Mouse (Mus musculus) intestine, embryonic 14.5 days (tissue): ENCODE results near the gene Cd248. TPM values are rescaled to one million over a fixed set of nuclear protein-coding genes. Genes with fewer than 3 reads are reported as not detected.

Source experiments
- ATAC-seq: fragments of 200-750 bp; cut with Nextera tagmentation; replicated peaks from 2 replicates; pipeline ENCODE4 v1.8.0; 2017; ENCODE audit warnings: low read depth, moderate number of reproducible peaks, moderate TSS enrichment, moderate library complexity; ENCODE audit not compliant: low FRiP score, low TSS enrichment
- DNase-seq: peaks from one replicate; pipeline ENCODE4 v3.0.0-alpha.2; 2018; ENCODE audit warnings: low spot score
- H3K27ac ChIP-seq: fragments of 300-500 bp; sonication (generic); 2 replicates; pipeline ENCODE4 v1.5.1; 2014; ENCODE audit warnings: low read depth, mild to moderate bottlenecking, control low read depth
- H3K27me3 ChIP-seq: fragments of 300-500 bp; sonication (generic); replicated peaks from 2 replicates; pipeline ENCODE4 v1.6.1; 2014; ENCODE audit warnings: low read length, control low read depth; ENCODE audit not compliant: control insufficient read depth, insufficient read depth
- H3K36me3 ChIP-seq: fragments of 300-500 bp; sonication (generic); 2 replicates; pipeline ENCODE4 v1.6.1; 2014; ENCODE audit warnings: low read length, control low read depth; ENCODE audit not compliant: control insufficient read depth, insufficient read depth
- H3K4me1 ChIP-seq: fragments of 300-500 bp; sonication (generic); replicated peaks from 2 replicates; pipeline ENCODE4 v1.6.1; 2014; ENCODE audit warnings: low read length, control low read depth, mixed read lengths; ENCODE audit not compliant: control insufficient read depth, insufficient read depth
- H3K4me2 ChIP-seq: fragments of 300-500 bp; sonication (generic); 2 replicates; pipeline ENCODE4 v1.6.1; 2014; ENCODE audit warnings: low read length
- H3K4me3 ChIP-seq: fragments of 300-500 bp; sonication (generic); 2 replicates; pipeline ENCODE4 v1.5.1; 2014; ENCODE audit warnings: low read depth, low read length, control low read depth, mixed read lengths
- H3K9ac ChIP-seq: fragments of 300-500 bp; sonication (generic); 2 replicates; pipeline ENCODE4 v1.6.1; 2014; ENCODE audit warnings: mild to moderate bottlenecking, low read length
- H3K9me3 ChIP-seq: fragments of 300-500 bp; sonication (generic); 2 replicates; pipeline ENCODE4 v1.6.1; 2016; ENCODE audit warnings: low read length, control low read depth; ENCODE audit not compliant: control insufficient read depth
- WGBS: fragments of 180-500 bp; shearing (Covaris S2); extraction: QIAGEN DNeasy Blood & Tissue Kit; methylation state at CpG from one replicate; pipeline ENCODE4 v1.1.7; 2014; 5-methylcytosine and 5-hydroxymethylcytosine counted together
- polyA plus RNA-seq: library from polyadenylated mRNA; unstranded; fragments of >200 nt; fragmentation: Nextera tagmentation; extraction: Ambion mirVana; gene quantifications from 2 replicates; pipeline ENCODE4 v1.2.1, GENCODE M21; 2014

Gene Cd248
- polyA plus RNA-seq, 1 experiment from 2014 or later: 69.8 TPM

DNA sequence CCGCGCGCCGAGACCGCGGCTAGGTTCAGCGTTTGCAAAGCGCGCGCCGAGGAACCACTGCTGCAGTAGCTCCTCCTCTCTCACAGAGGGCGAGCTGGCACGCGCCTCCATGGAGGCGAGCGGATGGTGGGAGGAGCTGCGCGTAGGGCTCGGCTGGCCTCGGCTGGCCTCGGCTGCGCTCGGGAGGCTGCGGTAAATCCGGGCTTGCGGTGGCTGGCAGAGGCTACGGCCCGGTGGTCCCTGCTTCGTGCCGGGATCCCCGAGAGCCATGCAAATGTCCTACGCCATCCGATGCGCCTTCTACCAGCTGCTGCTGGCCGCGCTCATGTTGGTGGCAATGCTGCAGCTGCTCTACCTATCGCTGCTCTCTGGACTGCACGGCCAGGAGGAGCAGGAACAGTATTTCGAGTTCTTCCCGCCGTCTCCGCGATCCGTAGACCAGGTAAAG is 29.1 kb upstream of the Cd248 start, which contains the start of the genes B4gat1 and AC124502.3:
TSS of gene B4gat1 (plus strand) at position 118 of the 448 bp plus-strand sequence.
TSS of gene AC124502.3 (plus strand) at position 183 of the 448 bp plus-strand sequence.
- WGBS: 0% methylated on average over 43 of the region's 44 CpGs

DNA sequence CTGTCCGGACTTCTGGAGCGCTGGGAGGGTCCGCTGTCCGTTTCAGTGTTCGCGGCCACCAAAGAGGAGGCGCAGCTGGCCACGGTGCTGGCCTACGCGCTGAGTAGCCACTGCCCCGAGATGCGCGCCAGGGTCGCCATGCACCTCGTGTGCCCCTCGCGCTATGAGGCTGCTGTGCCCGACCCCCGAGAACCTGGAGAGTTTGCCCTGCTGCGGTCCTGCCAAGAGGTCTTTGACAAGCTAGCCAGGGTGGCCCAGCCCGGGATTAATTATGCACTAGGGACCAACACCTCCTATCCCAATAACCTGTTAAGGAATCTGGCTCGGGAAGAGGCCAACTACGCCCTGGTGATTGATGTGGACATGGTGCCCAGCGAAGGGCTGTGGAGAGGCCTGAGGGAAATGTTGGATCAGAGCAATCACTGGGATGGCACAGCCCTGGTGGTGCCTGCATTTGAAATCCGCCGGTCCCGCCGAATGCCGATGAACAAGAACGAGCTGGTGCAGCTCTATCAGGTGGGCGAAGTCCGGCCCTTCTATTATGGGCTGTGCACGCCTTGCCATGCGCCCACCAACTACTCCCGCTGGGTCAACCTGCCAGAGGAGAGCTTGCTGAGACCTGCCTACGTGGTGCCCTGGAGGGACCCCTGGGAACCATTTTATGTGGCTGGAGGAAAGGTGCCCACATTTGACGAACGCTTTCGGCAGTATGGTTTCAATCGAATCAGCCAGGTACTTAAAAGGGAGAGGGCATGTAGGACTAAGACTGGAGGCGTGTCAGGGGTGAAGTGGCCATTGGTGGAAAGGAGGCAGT is 28.4 kb upstream of the Cd248 start:
- Histone ChIP-seq H3K9me3 (no peaks in the 10 kb centered on the region), H3K4me3 (peak overlapping the region; percentile 95), H3K27ac (peak overlapping the region; percentile 34; the same call in 1 of the 2 replicates), H3K4me1 (peaks cover 16% of the 10 kb centered on the region), H3K9ac (peak overlapping the region; percentile 69), H3K27me3 (no peaks in the 10 kb centered on the region), H3K4me2 (peak overlapping the region; percentile 95), H3K36me3 (peaks cover 6% of the 10 kb centered on the region; the same call in 1 of the 2 replicates)
- 13% methylated on average over 41 of the region's 41 CpGs for WGBS
- ATAC-seq: no peak
- no peak for DNase-seq

More for the DNA sequence above, 29.1 kb upstream of the Cd248 start, which contains the start of the genes B4gat1 and AC124502.3:
- Histone ChIP-seq H3K9ac (peak within 1 kb of the TSS; percentile 69), H3K9me3 (no peaks in the 10 kb centered on the region), H3K36me3 (0 out of 2 replicates have a peak, but pooled peaks cover 2% of the 10 kb centered on the region), H3K4me2 (peak within 1 kb of the TSS; percentile 95), H3K4me3 (peak within 1 kb of the TSS; percentile 95), H3K4me1 (peaks cover 16% of the 10 kb centered on the region), H3K27me3 (no peaks in the 10 kb centered on the region), H3K27ac (peak within 1 kb of the TSS; percentile 90)
- peak; percentile 86 for ATAC-seq
- peak; percentile 91 for DNase-seq

DNA sequence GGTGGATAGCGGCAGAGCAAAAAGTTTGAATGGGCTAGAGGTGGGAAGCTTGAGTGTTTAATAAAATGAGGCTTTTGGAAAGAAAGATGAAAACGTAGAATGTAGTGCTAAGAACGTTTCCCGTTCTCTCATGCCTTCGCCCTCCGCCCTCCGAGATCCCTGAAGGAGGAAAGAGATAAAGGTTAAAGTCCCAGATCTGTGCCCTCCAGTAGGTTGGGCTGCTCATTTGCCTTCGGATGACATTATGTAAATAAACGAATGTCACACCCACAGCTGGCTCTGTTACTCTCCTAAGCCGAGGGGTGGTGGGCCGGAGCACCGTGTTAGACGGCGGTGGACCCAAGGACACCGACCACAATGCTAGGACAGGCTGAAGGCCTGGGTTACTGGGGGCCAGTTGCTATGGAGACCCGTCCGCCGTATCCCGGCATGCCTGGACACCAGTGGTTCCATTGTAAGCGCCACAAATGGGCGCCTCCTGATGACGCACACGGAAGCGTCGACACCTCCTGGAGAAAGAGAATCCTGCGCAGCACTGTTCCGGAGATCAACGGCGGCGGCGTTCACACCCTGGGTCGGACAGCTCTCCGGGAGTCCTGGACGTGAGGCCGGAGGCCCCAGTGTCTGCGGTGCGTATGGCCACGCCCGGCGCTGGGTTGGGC is 26.9 kb upstream of the Cd248 start, which contains the start of gene Brms1:
TSS of gene Brms1 (plus strand) at position 493 of the 662 bp plus-strand sequence.
- ATAC-seq (peak; percentile 74), DNase-seq (peak; percentile 97)
- Histone ChIP-seq H3K9me3 (no peaks in the 10 kb centered on the region), H3K4me2 (peak within 1 kb of the TSS; percentile 95), H3K4me3 (peak within 1 kb of the TSS; percentile 95), H3K27ac (peak within 1 kb of the TSS; percentile 5), H3K27me3 (no peaks in the 10 kb centered on the region), H3K36me3 (peaks cover 6% of the 10 kb centered on the region), H3K9ac (peak within 1 kb of the TSS; percentile 72), H3K4me1 (peaks cover 16% of the 10 kb centered on the region)
- WGBS: 5% methylated on average over 40 of the region's 40 CpGs

DNA sequence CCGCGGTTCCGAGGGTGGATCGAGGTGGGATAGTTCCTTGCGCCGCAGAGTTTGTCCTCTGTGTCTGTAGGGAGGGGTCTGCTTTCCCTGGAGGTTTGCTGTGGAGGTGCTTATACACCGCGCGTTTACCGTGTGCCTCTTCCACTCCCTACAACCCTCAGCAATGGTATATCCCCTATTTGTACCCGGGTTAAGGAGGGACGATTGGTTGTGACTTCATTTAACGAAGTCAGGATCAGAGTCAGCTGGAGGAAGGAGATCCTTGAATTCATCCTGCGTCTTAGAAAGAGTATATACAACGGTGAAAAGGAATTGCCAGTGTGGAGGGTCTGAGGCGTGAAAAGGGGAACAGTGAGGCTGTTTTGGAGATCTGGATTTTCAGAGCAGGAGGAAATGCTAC is 26.3 kb upstream of the Cd248 start:
- H3K9ac ChIP-seq: peak overlapping the region; percentile 72
- ATAC-seq: no peak
- H3K4me3 ChIP-seq: peak overlapping the region; percentile 95
- no peak for DNase-seq
- H3K27ac ChIP-seq: peak overlapping the region; percentile 5; the same call in 1 of the 2 replicates
- 2% methylated on average over 16 of the region's 16 CpGs for WGBS
- no peaks in the 10 kb centered on the region for H3K27me3 ChIP-seq
- H3K4me2 ChIP-seq: peak overlapping the region; percentile 95
- no peaks in the 10 kb centered on the region for H3K9me3 ChIP-seq
- peaks cover 11% of the 10 kb centered on the region for H3K36me3 ChIP-seq
- peaks cover 16% of the 10 kb centered on the region for H3K4me1 ChIP-seq

DNA sequence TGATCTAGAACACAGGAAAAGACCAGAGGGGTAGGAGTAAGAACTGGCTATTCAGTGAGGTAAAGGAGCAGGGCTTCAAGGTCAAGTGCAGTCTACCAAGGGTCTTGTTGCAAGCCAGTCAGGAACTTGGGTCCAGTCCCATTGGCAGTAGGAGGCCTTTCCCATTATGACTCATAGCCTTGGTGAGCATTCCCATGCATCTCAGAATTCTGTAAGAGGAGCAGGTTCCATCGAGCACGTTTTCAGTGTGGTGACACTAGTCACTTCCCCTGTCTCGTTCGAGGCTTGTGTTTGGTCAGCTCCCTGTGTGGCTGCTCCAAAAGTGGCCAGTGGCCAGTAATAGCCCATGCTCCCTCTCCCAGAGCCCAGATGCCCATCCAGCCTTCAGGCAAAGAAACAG is 22.3 kb upstream of the Cd248 start:
- Histone ChIP-seq H3K4me3 (no peak overlapping the region), H3K4me1 (peaks cover 11% of the 10 kb centered on the region), H3K27me3 (0 out of 2 replicates have a peak, but pooled peaks cover 1% of the 10 kb centered on the region), H3K9ac (no peak overlapping the region), H3K36me3 (peaks cover 43% of the 10 kb centered on the region), H3K27ac (no peak overlapping the region), H3K9me3 (no peaks in the 10 kb centered on the region), H3K4me2 (no peak overlapping the region)
- WGBS: 85% methylated on average over 4 of the region's 4 CpGs
- DNase-seq (no peak), ATAC-seq (no peak)

DNA sequence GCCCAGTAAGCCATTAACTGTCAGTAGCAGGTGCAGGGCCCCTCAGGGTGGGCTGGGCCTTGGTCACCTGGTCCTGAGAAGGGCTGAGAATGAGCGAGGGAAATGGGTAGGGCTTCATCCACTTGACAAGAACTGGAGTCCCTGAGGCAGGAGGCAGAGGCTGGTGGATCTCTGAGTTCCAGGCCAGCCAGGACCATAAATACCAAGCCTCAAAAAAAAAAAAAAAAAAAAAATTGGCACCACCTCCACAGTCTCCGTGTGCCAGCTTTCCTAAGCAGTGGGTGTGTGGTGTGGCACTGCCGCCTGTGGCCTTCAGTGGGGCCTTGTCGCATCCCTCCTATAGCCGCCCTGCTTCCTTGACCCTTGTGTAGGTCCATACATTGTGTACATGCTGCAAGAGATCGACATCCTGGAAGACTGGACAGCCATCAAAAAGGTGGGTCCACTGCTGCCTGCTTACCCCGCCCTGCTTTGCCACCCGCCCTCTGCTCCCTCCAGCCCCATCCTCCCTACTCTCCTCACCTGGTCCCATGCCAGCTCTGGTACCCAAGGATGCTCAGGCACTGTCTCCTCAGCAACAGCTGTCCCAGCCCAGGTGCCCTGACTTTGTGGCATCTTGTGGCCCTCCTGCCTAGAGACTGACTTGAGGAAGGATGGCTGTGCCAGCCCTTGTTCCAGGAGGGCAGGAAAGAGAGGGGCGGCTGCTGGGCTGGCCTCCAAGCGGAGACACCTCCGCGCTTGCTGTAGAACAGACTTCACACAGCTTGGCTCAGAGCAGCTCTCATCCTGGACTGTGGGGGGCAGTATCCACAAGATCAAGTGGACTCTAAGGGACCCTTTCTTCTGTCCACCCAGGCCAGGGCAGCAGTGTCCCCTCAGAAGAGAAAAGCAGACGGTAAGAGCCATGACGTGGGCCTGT is 19.5 kb upstream of the Cd248 start:
- peaks cover 43% of the 10 kb centered on the region for H3K36me3 ChIP-seq
- no peaks in the 10 kb centered on the region for H3K9me3 ChIP-seq
- 84% methylated on average over 14 of the region's 14 CpGs for WGBS
- no peak overlapping the region for H3K4me3 ChIP-seq
- no peak overlapping the region for H3K4me2 ChIP-seq
- no peak for ATAC-seq
- DNase-seq: no peak
- H3K4me1 ChIP-seq: peaks cover 9% of the 10 kb centered on the region
- H3K27me3 ChIP-seq: peaks cover 23% of the 10 kb centered on the region
- no peak overlapping the region for H3K27ac ChIP-seq
- H3K9ac ChIP-seq: no peak overlapping the region

DNA sequence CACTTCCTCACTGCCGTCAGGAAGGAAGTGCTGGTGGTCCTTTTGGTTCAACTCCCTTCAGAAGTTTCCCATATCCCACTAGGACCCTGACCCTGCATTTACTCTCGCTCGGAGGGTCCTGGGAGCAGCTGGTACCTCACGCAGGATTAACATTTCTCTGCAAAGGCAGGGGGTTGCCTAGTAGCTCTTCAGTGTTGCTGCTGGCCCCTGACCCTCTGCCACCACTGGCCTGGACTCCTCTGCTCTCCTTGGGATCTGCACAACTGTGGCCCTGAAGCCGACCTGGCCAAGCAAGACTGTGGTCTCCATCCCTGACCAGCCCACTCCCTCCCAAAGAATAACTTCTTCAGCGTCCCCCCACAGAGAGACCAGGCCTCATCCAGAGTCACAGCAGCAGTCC is 18.6 kb upstream of the Cd248 start:
- no peak overlapping the region for H3K4me3 ChIP-seq
- H3K9ac ChIP-seq: no peak overlapping the region
- no peak overlapping the region for H3K27ac ChIP-seq
- H3K4me2 ChIP-seq: no peak overlapping the region
- H3K27me3 ChIP-seq: peaks cover 23% of the 10 kb centered on the region
- H3K9me3 ChIP-seq: no peaks in the 10 kb centered on the region
- DNase-seq (no peak), ATAC-seq (no peak)
- H3K4me1 ChIP-seq: peaks cover 9% of the 10 kb centered on the region
- peaks cover 37% of the 10 kb centered on the region for H3K36me3 ChIP-seq
- WGBS: 90% methylated on average over 6 of the region's 6 CpGs
